Mouse (Mus musculus) cortical plate, adult 2 months (tissue): ENCODE data around the gene Fbxl21.

Experiments used
- CTCF ChIP-seq: fragments of 200-500 bp; IDR thresholded peaks from 2 replicates; pipeline ENCODE4 v1.5.1; 2011; ENCODE audit warnings: mild to moderate bottlenecking, control low read depth, low read length; ENCODE audit not compliant: insufficient read depth; ENCODE audit errors: extremely low read depth
- POLR2A ChIP-seq: fragments of 200-500 bp; IDR thresholded peaks from 2 replicates; pipeline ENCODE4 v1.6.1; 2011; ENCODE audit warnings: mild to moderate bottlenecking, low read length, control low read depth; ENCODE audit not compliant: insufficient read depth; ENCODE audit errors: extremely low read depth

GRCm38 (mm10) chr13:56566336-56566735 is 44.1 kb downstream of the Fbxl21 start:
- no peak for TF ChIP-seq CTCF
- TF ChIP-seq POLR2A: no peak
